Mouse (Mus musculus) midbrain, embryonic 16.5 days (tissue): Measurements from ENCODE around the gene Slc43a2. TPM values are rescaled to one million over a fixed set of nuclear protein-coding genes. Genes with fewer than 3 reads are reported as not detected.
"Not testable (repeated sequence)": the region's sequence is repeated elsewhere in the genome, so short reads cannot be mapped to it uniquely, and the experiment has no call there.

Source experiments
- ATAC-seq: fragments of 200-750 bp; cut with Nextera tagmentation; 2 replicates; pipeline ENCODE4 v1.8.0; 2017; ENCODE audit warnings: moderate TSS enrichment
- H3K27ac ChIP-seq: fragments of 300-500 bp; sonication (generic); 2 replicates; pipeline ENCODE4 v1.5.1; 2014; ENCODE audit warnings: mild to moderate bottlenecking, low read length, mixed read lengths
- H3K27me3 ChIP-seq: fragments of 300-500 bp; sonication (generic); 2 replicates; pipeline ENCODE4 v1.6.1; 2014; ENCODE audit warnings: low read depth, low read length, mixed read lengths; ENCODE audit not compliant: control insufficient read depth, insufficient read depth
- H3K36me3 ChIP-seq: fragments of 300-500 bp; sonication (generic); 2 replicates; pipeline ENCODE4 v1.6.1; 2014; ENCODE audit warnings: mild to moderate bottlenecking, low read length, moderate library complexity, mixed read lengths; ENCODE audit not compliant: control insufficient read depth, insufficient read depth
- H3K4me1 ChIP-seq: fragments of 300-500 bp; sonication (generic); 2 replicates; pipeline ENCODE4 v1.6.1; 2014; ENCODE audit warnings: mild to moderate bottlenecking, low read length, mixed read lengths; ENCODE audit not compliant: control insufficient read depth, insufficient read depth
- H3K4me2 ChIP-seq: fragments of 300-500 bp; sonication (generic); 2 replicates; pipeline ENCODE4 v1.6.1; 2014; ENCODE audit warnings: mild to moderate bottlenecking, low read length, mixed read lengths
- H3K4me3 ChIP-seq: fragments of 300-500 bp; sonication (generic); 2 replicates; pipeline ENCODE4 v1.5.1; 2014; ENCODE audit warnings: low read depth, mild to moderate bottlenecking, low read length, moderate library complexity, mixed read lengths
- H3K9ac ChIP-seq: fragments of 300-500 bp; sonication (generic); 2 replicates; pipeline ENCODE4 v1.6.1; 2014; ENCODE audit warnings: low read depth, low read length, mixed read lengths
- H3K9me3 ChIP-seq: fragments of 300-500 bp; sonication (generic); replicated peaks from 2 replicates; pipeline ENCODE4 v1.6.1; 2014; ENCODE audit warnings: mild to moderate bottlenecking, low read length, mixed read lengths; ENCODE audit not compliant: control insufficient read depth, poor library complexity, severe bottlenecking
- WGBS: fragments of 180-500 bp; shearing (Covaris S2); extraction: QIAGEN DNeasy Blood & Tissue Kit; methylation state at CpG from one replicate; pipeline ENCODE4 v1.1.7; 2014; 5-methylcytosine and 5-hydroxymethylcytosine counted together
- polyA plus RNA-seq: library from polyadenylated mRNA; unstranded; fragments of >200 nt; fragmentation: Nextera tagmentation; extraction: Ambion mirVana; gene quantifications from 2 replicates; pipeline ENCODE4 v1.2.1, GENCODE M21; 2015

Gene Slc43a2
- polyA plus RNA-seq, 1 experiment from 2014 or later, result 19.4 TPM

DNA sequence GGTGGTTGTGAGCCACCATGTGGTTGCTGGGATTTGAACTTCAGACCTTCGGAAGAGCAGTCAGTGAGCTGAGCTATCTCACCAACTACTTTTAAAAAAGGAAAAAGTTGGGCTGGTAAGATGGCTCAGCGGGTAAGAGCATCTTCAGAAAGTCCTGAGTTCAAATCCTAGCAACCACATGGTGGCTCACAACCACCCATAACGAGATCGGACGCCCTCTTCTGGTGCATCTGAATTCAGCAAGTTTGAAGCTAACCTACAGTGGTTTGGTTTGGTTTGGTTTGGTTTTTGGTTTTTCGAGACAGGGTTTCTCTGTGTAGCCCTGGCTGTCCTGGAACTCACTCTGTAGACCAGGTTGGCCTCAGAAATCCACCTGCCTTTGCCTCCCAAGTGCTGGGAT lies 24.5 kb downstream of the Slc43a2 start:
- H3K9me3 ChIP-seq, H3K4me1 ChIP-seq, H3K36me3 ChIP-seq, H3K4me3 ChIP-seq, H3K27me3 ChIP-seq, H3K4me2 ChIP-seq, H3K27ac ChIP-seq, H3K9ac ChIP-seq, ATAC-seq: not testable (repeated sequence)
- WGBS, result 95% methylated on average over 6 of the region's 6 CpGs

DNA sequence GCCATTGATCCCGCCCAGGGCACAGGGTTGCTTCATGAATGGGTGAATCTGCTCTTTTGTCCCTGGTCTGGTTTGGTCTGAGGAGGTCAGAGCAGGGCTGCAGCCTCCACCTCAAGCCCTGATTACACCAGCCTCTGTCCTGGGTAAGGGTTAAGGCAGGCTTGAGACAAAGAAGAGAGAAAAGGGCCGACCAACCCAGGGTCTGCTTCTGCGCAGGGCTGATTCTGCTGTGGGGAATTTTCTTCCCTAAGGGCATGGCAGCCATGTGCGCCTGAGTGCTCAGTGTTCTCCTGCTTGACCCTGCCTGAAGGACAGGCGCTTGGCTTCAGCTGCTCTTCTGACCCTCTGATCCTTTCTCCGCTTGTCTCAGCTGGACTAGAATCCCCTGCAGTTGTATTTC lies 25.6 kb downstream of the Slc43a2 start:
- no peak for ATAC-seq
- Histone ChIP-seq H3K27ac (no peak overlapping the region), H3K4me2 (no peak overlapping the region), H3K4me3 (no peak overlapping the region), H3K36me3 (peaks cover 11% of the 10 kb centered on the region), H3K9me3 (no peaks in the 10 kb centered on the region), H3K4me1 (no peaks in the 10 kb centered on the region), H3K27me3 (no peaks in the 10 kb centered on the region), H3K9ac (no peak overlapping the region)
- WGBS, result 81% methylated on average over 6 of the region's 6 CpGs

DNA sequence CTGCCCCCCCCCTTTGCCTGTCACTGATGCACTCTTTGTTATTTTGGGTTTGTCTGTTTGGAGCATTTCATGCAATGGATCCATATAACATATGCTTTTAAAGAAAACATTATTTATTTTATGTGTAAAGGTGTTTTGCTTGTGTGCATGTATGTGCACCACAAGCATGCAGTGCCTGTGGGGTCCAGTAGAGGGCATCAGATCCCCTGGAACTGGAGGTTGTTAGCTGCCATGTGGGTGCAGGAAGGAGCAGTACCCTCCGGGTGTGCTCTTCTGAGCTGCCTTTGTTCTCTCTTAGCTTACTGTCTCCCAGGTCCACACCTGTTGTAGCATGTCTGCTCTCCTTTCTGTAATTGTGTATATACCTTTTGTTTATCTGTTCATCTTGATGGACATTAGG lies 26.6 kb downstream of the Slc43a2 start:
- ATAC-seq, result no peak
- Histone ChIP-seq H3K4me2 (no peak overlapping the region), H3K9ac (no peak overlapping the region)

DNA sequence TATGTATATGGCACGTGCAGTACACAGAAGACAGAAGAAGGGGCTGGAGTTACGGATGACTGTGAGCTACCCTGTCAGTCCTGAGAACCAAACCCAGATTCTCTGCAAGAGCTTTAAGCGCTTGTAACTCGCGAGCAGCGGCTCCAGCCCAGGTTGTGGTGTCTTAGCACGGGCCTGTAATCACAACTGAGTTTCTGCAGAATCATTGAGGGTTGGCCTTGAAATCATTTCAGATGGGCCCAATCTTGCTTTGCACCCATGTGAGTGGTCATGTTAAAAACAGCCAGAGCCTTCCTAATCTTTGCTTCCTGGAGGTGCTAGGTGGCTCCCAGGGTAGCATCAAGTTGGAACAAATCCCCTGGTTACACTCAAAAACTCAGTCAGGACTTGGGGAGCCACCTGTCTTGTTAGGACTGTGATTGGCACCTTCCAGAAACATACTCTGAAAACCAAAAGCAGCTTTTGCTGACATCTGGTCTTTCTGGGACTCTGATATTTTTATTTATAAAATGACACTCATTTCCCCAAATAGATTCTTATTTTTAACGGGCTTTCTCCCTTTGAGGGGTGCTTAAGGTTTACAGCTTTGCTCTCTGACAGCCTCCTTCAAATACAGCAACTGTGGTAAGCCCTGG lies 28.5 kb downstream of the Slc43a2 start:
- no peak overlapping the region for H3K9ac ChIP-seq
- H3K36me3 ChIP-seq, result peaks cover 20% of the 10 kb centered on the region
- no peak for ATAC-seq
- 90% methylated on average over 8 of the region's 8 CpGs for WGBS
- H3K4me3 ChIP-seq, result no peak overlapping the region
- no peaks in the 10 kb centered on the region for H3K4me1 ChIP-seq
- H3K27ac ChIP-seq, result no peak overlapping the region
- no peak overlapping the region for H3K4me2 ChIP-seq
- no peaks in the 10 kb centered on the region for H3K9me3 ChIP-seq
- H3K27me3 ChIP-seq, result no peaks in the 10 kb centered on the region

More for the DNA sequence above, 26.6 kb downstream of the Slc43a2 start:
- Histone ChIP-seq H3K4me1 (no peaks in the 10 kb centered on the region), H3K4me3 (no peak overlapping the region), H3K27ac (no peak overlapping the region), H3K36me3 (peaks cover 15% of the 10 kb centered on the region), H3K27me3 (no peaks in the 10 kb centered on the region), H3K9me3 (no peaks in the 10 kb centered on the region)
- 91% methylated on average over 1 of the region's 1 CpGs for WGBS

DNA sequence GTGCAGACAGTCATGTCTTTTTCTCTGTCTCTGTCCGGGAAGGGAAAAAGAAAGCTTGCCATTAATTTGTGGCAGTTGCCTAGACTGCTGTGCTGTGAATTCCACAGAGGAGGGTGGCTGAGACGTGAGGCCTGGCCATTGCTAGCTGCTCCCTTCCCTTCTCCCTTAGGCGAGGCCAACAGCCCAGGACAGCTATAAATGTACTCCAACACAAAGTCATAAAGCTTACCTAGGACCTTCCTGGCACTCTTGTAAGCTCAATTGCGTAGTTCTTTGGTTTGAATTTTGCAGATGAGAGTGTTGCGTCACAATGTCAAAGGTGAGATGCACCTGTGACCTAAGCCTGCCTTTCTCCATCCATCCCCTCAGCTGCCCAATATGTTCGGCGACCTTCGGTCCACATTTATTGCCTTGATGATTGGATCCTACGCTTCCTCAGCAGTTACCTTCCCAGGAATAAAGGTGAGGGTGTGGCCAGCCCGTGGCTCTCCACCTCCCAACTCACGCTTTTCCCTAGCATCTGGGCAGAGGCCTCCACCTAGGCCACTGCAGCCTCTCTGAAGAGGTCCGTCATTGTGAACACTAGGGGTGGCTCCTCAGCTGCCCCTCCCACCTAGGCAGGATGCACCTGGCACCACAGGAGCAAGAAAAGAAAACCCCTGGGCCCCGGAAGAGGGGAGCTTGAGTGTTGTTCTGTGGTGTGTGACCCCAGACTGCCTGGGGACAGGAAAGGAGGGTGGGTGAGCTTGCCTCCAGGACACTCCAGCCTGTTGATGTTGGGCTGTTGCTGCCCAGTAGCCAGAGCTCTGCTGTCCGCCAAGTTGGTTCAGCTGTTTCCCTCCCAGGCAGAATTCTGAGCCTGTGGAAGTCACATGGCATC lies 29.3 kb downstream of the Slc43a2 start:
- no peaks in the 10 kb centered on the region for H3K9me3 ChIP-seq
- no peak overlapping the region for H3K4me2 ChIP-seq
- ATAC-seq, result no peak
- H3K4me1 ChIP-seq, result no peaks in the 10 kb centered on the region
- 84% methylated on average over 14 of the region's 14 CpGs for WGBS
- H3K36me3 ChIP-seq, result peaks cover 20% of the 10 kb centered on the region
- H3K4me3 ChIP-seq, result no peak overlapping the region
- no peaks in the 10 kb centered on the region for H3K27me3 ChIP-seq
- no peak overlapping the region for H3K27ac ChIP-seq
- H3K9ac ChIP-seq, result no peak overlapping the region

DNA sequence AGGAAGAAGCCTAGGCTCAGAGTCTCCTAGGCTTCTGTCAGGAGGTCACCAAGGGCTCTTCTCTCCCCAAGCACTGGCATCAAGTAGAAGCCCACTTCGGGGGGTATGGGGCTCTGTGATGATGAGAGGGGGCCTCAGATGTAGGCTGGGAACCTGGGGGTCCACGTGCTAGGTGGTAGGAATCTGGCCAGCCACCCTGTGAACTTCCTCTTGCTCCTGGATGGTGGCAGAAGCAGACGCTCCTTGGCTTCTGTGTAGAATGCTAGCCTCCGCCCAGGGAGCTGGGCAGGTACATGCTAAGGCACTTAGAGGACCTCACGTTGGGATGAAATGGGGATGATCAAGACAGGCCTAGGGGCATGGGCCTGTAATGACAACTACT lies 29.9 kb downstream of the Slc43a2 start:
- H3K4me1 ChIP-seq, result no peaks in the 10 kb centered on the region
- no peak overlapping the region for H3K9ac ChIP-seq
- H3K4me3 ChIP-seq, result no peak overlapping the region
- no peak overlapping the region for H3K27ac ChIP-seq
- ATAC-seq, result no peak
- no peaks in the 10 kb centered on the region for H3K27me3 ChIP-seq
- 76% methylated on average over 5 of the region's 5 CpGs for whole genome bisulfite sequencing
- no peaks in the 10 kb centered on the region for H3K9me3 ChIP-seq
- no peak overlapping the region for H3K4me2 ChIP-seq
- peaks cover 20% of the 10 kb centered on the region for H3K36me3 ChIP-seq

DNA sequence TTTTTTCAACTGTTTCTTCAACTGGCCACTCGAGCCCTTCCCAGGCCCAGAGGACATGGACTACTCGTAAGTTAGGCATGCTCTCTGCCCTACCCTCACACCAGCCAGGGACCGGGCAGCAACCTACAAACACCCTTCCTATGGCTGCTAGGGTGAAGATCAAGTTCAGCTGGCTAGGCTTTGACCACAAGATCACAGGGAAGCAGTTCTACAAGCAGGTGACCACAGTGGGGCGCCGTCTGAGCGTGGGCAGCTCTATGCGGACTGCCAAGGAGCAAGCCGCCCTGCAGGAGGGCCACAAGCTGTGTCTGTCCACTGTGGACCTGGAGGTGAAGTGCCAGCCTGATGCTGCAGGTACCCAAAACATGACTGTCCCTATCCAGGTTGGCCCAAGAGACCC lies 31.3 kb downstream of the Slc43a2 start:
- Histone ChIP-seq H3K27me3 (no peaks in the 10 kb centered on the region), H3K4me1 (no peaks in the 10 kb centered on the region), H3K9me3 (no peaks in the 10 kb centered on the region), H3K4me2 (no peak overlapping the region), H3K9ac (no peak overlapping the region), H3K36me3 (peaks cover 21% of the 10 kb centered on the region), H3K27ac (no peak overlapping the region), H3K4me3 (no peak overlapping the region)
- WGBS, result 85% methylated on average over 8 of the region's 8 CpGs
- no peak for ATAC-seq

DNA sequence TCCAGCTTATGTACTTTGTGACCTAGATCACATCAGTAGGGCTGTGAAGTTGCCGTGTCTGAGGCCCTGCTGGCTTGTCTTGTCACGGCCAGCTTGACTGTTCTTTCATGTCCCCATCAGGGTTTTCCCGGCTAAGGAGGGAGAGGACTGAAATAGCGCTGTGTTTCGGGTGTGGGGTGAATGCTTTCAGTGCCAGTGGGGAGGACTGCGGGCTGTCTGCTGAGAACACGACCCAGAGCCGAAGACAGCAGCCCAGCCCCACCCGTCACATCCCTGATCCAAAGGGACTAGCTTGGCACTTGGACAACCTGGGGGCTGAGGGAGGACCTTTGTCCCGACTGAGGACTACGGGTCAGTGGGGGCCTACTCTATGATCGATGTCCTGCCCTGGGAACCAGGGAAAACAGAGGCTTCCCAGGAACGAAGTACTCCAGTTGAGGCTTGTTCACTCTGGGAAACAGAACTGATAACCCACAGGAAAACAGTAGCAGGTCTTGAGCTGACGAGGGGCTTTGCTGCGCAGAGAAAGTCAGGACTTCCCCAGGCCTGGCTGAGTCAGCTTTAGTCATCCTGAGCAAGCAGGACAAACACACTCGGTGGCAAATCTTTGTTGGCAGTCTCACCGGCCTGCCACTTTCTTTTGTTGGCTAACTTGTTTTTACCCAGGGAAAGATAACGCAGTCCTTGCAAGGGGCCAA lies 32.5 kb downstream of the Slc43a2 start:
- H3K27me3 ChIP-seq, result no peaks in the 10 kb centered on the region
- ATAC-seq, result no peak
- no peak overlapping the region for H3K4me3 ChIP-seq
- H3K4me2 ChIP-seq, result no peak overlapping the region
- no peaks in the 10 kb centered on the region for H3K9me3 ChIP-seq
- H3K36me3 ChIP-seq, result peaks cover 28% of the 10 kb centered on the region
- 69% methylated on average over 18 of the region's 18 CpGs for WGBS
- H3K4me1 ChIP-seq, result no peaks in the 10 kb centered on the region
- no peak overlapping the region for H3K27ac ChIP-seq
- H3K9ac ChIP-seq, result no peak overlapping the region

DNA sequence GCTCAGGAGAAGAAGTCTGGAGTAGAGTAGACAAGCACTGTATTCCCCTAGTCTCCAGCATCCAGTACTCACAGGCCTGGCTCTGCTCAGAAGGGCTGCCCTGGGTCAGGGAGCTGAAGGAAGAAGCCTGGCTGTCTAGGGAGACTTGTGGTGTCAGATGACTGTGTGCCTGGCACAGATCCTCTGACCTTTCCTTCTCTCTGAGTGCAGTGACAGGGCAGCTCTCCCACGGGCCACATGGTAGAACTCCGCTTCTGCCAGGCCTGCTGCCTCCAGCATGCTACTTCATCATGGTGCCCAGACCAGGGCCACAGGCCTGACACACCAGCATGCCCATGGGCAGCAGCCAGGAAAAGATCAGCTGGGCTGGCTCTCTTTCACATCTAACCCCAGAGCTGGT lies 34.4 kb downstream of the Slc43a2 start:
- no peak overlapping the region for H3K9ac ChIP-seq
- peaks cover 30% of the 10 kb centered on the region for H3K36me3 ChIP-seq
- H3K4me3 ChIP-seq, result no peak overlapping the region
- H3K27me3 ChIP-seq, result no peaks in the 10 kb centered on the region
- no peak for ATAC-seq
- 80% methylated on average over 2 of the region's 2 CpGs for WGBS
- H3K4me2 ChIP-seq, result no peak overlapping the region
- no peak overlapping the region for H3K27ac ChIP-seq
- H3K9me3 ChIP-seq, result no peaks in the 10 kb centered on the region
- no peaks in the 10 kb centered on the region for H3K4me1 ChIP-seq
